In genomic region chr7:118942297-118942696, GRCm38 (mm10) we compare ENCODE assay signal across 28 mouse cellular contexts. TPM values are rescaled to one million over a fixed set of nuclear protein-coding genes. Genes with fewer than 3 reads are reported as not detected.
DNase-seq lines count a peak whose midpoint lies in the region; TF ChIP-seq lines count a peak whose summit lies in the region.
"Had no signal": no experiment of that assay in that cellular context is flagged by ENCODE, and none has a peak within 500 bp of the region (broad histone marks: within the 10 kb centered on the region; RNA-seq: fewer than 3 reads in every experiment).

No protein-coding gene starts in this region.

- peak; percentile 8 for DNase-seq in retina, adult 2 months (ENCODE audit: low read depth, low spot score)
- DNase-seq in retina, embryonic 14.5 days (ENCODE audit: low spot score) = no peak
- DNase-seq in layer of hippocampus, adult 18-20 months (ENCODE audit: low spot score in 2 of 2) = peak; percentile 80 to 90
- peak; percentile 34 to 39 for DNase-seq in layer of hippocampus, postnatal 10 days (ENCODE audit: low spot score in 2 of 2)
- DNase-seq in kidney, adult 2 months = no peak
- no peak for DNase-seq in heart, adult 9 months (ENCODE audit: low spot score in 2 of 2)
- DNase-seq in heart, postnatal 14 days = no peak
- DNase-seq: adrenal gland, adult 8-10 months; cerebellum, adult 11-12 months; cerebellum, adult 9-11 months; heart, postnatal 4 days; kidney, postnatal 25 days; lung, embryonic 14.5 days; lung, postnatal 14 days; midbrain, embryonic 14.5 days; thymus, postnatal 14 days had no signal

- H3K4me1 ChIP-seq in kidney, adult 2 months (ENCODE audit: control insufficient read depth, insufficient read depth, low read length) = no peaks in the 10 kb centered on the region
- H3K4me1 ChIP-seq: liver, embryonic 15.5 days; stomach, embryonic 15.5 days had no signal

- no peak for TF ChIP-seq CTCF in kidney, adult 2 months (conservative IDR thresholded peaks at IDR 0.05; ENCODE audit: insufficient read depth, insufficient read length, low read depth, low read length)

- no peak overlapping the region for H3K27ac ChIP-seq in kidney, adult 2 months (ENCODE audit: insufficient read depth, low read depth, low read length)
- H3K27ac ChIP-seq: embryonic facial prominence, embryonic 13.5 days; forebrain, embryonic 10.5 days; forebrain, embryonic 15.5 days; heart, embryonic 10.5 days; hindbrain, embryonic 13.5 days; kidney, embryonic 15.5 days; left cerebral cortex, adult 2 months; limb, embryonic 12.5 days; liver, embryonic 15.5 days; stomach, embryonic 15.5 days had no signal

- no peaks in the 10 kb centered on the region; the same call in 1 of the 2 replicates for H3K27me3 ChIP-seq in kidney, adult 2 months (replicated peaks; ENCODE audit: control insufficient read depth, insufficient read depth, low read length)
- H3K27me3 ChIP-seq: embryonic facial prominence, embryonic 13.5 days; forebrain, embryonic 15.5 days; hindbrain, embryonic 13.5 days; kidney, embryonic 15.5 days; limb, embryonic 12.5 days; liver, embryonic 15.5 days; stomach, embryonic 15.5 days had no signal

- no peak for TF ChIP-seq POLR2A in kidney, adult 2 months (IDR thresholded peaks at IDR 0.05; ENCODE audit: low read depth, low read length)

- no peak overlapping the region for H3K4me3 ChIP-seq in kidney, adult 2 months (ENCODE audit: insufficient read depth, low read depth, low read length)
- H3K4me3 ChIP-seq: embryonic facial prominence, embryonic 13.5 days; forebrain, embryonic 10.5 days; forebrain, embryonic 15.5 days; heart, embryonic 10.5 days; hindbrain, embryonic 13.5 days; kidney, embryonic 15.5 days; left cerebral cortex, adult 2 months; limb, embryonic 12.5 days; liver, embryonic 15.5 days; stomach, embryonic 15.5 days had no signal

- WGBS in kidney, adult 2 months = 87% methylated on average over 3 of the region's 3 CpGs

- no peaks in the 10 kb centered on the region for H3K36me3 ChIP-seq in kidney, adult 2 months (ENCODE audit: control insufficient read depth, insufficient read depth, low read length)
- H3K36me3 ChIP-seq: embryonic facial prominence, embryonic 13.5 days; forebrain, embryonic 10.5 days; forebrain, embryonic 15.5 days; G1E; heart, embryonic 10.5 days; hindbrain, embryonic 13.5 days; kidney, embryonic 15.5 days; limb, embryonic 12.5 days; liver, embryonic 15.5 days; stomach, embryonic 15.5 days had no signal

- intact Hi-C loops in heart, postnatal 14 days (cut with DNase I) = no loop called here

RNA-seq across cellular contexts. Expression of gene Gprc5b, which starts 52.7 kb away (rescaled TPM):
- 100 to 1,000 TPM; 139 to 155 TPM for total RNA-seq in layer of hippocampus, adult 18-20 months (2021)
- total RNA-seq in layer of hippocampus, postnatal 10 days (2021) = 10 to 100 TPM; 43.1 to 44.1 TPM
- 18.9 and 22.6 TPM in 2 replicates for polyA plus RNA-seq in kidney, adult 2 months (2012; rRNA removed)
- 10 to 100 TPM; 17.8 to 20.4 TPM for total RNA-seq in heart, postnatal 14 days (2021)
- total RNA-seq: monocyte, adult 5-6 weeks had no signal
- polyA plus RNA-seq: G1E had no signal

Comparison
In these comparisons a context has a peak if more than half of its experiments do, and no peak if none do; other contexts are left out.
1. DNase-seq: peak in retina, adult 2 months (single experiment), layer of hippocampus, adult 18-20 months (2 of 2) and layer of hippocampus, postnatal 10 days (2 of 2); none in retina, embryonic 14.5 days (single experiment), kidney, adult 2 months (single experiment), heart, adult 9 months (0 of 2) and heart, postnatal 14 days (0 of 2).